Mouse (Mus musculus) mature B cell (primary cell): Measurements from ENCODE around the gene Spata31d1a.
"Not testable (repeated sequence)": the region's sequence is repeated elsewhere in the genome, so short reads cannot be mapped to it uniquely, and the experiment has no call there.

ENCODE experiments used
- in situ Hi-C: fragments of 300-500 bp; cut with MboI; formaldehyde crosslinking; loops from 2 replicates; pipeline ENCODE4 v1.14.3; 2019

The Spata31d1a gene

GRCm38 (mm10) chr13:59710230-59710629 lies at the start of gene Spata31d1a:
Gene Spata31d1a, minus strand, starts transcription at chr13:59710330.
- in situ Hi-C loops = no loop called here

- in situ Hi-C loops = no loop called here
These were observed 46.8 kb upstream of the Spata31d1a start for GRCm38 (mm10) chr13:59756906-59757305.

GRCm38 (mm10) chr13:59750310-59750709 lies 40.2 kb upstream of the Spata31d1a start:
- in situ Hi-C loops = no loop called here

- in situ Hi-C loops = no loop called here
These were observed 36.6 kb upstream of the Spata31d1a start, which contains the start of gene 1700014D04Rik for GRCm38 (mm10) chr13:59746711-59747110. Gene 1700014D04Rik, minus strand, starts transcription at chr13:59746752.

GRCm38 (mm10) chr13:59746164-59746563 lies 36.0 kb upstream of the Spata31d1a start:
- in situ Hi-C loops = no loop called here

- in situ Hi-C loops = no loop called here
These were observed 35.3 kb upstream of the Spata31d1a start for GRCm38 (mm10) chr13:59745462-59745861.

- in situ Hi-C loops = no loop called here
These were observed 31.6 kb upstream of the Spata31d1a start for GRCm38 (mm10) chr13:59741697-59742096.

- in situ Hi-C loops = no loop called here
These were observed 31.0 kb upstream of the Spata31d1a start for GRCm38 (mm10) chr13:59741096-59741495.

GRCm38 (mm10) chr13:59739397-59739796 lies 29.3 kb upstream of the Spata31d1a start:
- in situ Hi-C loops = no loop called here

GRCm38 (mm10) chr13:59738455-59738854 lies 28.3 kb upstream of the Spata31d1a start:
- in situ Hi-C loops = no loop called here

- in situ Hi-C loops = no loop called here
These were observed 25.1 kb upstream of the Spata31d1a start for GRCm38 (mm10) chr13:59735190-59735589.

GRCm38 (mm10) chr13:59734347-59734746 lies 24.2 kb upstream of the Spata31d1a start:
- in situ Hi-C loops = not testable (repeated sequence)

GRCm38 (mm10) chr13:59733936-59734335 lies 23.8 kb upstream of the Spata31d1a start:
- in situ Hi-C loops = no loop called here

GRCm38 (mm10) chr13:59731652-59732051 lies 21.5 kb upstream of the Spata31d1a start, which contains the start of gene Spata31d1d:
Gene Spata31d1d, minus strand, starts transcription at chr13:59731752.
- in situ Hi-C loops = no loop called here

- in situ Hi-C loops = loop anchor here (10.0 kb wide), 1 partner anchor 194 kb away; no protein-coding TSS in a partner anchor
These were observed 18.4 kb upstream of the Spata31d1a start for GRCm38 (mm10) chr13:59728378-59729093.

GRCm38 (mm10) chr13:59726139-59726867 lies 16.2 kb upstream of the Spata31d1a start:
- in situ Hi-C loops = loop anchor here (10.0 kb wide), 1 partner anchor 192 kb away; no protein-coding TSS in a partner anchor

GRCm38 (mm10) chr13:59722089-59722488 lies 12.0 kb upstream of the Spata31d1a start:
- in situ Hi-C loops = loop anchor here (10.0 kb wide), 1 partner anchor 187 kb away; no protein-coding TSS in a partner anchor

- in situ Hi-C loops = no loop called here
These were observed 9.3 kb upstream of the Spata31d1a start for GRCm38 (mm10) chr13:59719475-59719874.

- in situ Hi-C loops = not testable (repeated sequence)
These were observed 8.8 kb upstream of the Spata31d1a start for GRCm38 (mm10) chr13:59718857-59719440.

- in situ Hi-C loops = no loop called here
These were observed 3.6 kb upstream of the Spata31d1a start for GRCm38 (mm10) chr13:59713710-59714109.

GRCm38 (mm10) chr13:59711984-59712383 lies 1.9 kb upstream of the Spata31d1a start, which contains the start of gene Spata31d1b:
Gene Spata31d1b, plus strand, starts transcription at chr13:59712284.
- in situ Hi-C loops = not testable (repeated sequence)

- in situ Hi-C loops = no loop called here
These were observed 5.6 kb downstream of the Spata31d1a start for GRCm38 (mm10) chr13:59704562-59704961.
